Mouse (Mus musculus) heart, adult 2 months (tissue): Measurements from ENCODE around the gene Adh1. TPM values are rescaled to one million over a fixed set of nuclear protein-coding genes. Genes with fewer than 3 reads are reported as not detected.

Experiments
- DNase-seq, 2 experiments: peaks; one replicate each; pipeline ENCODE4 v3.0.0; 2021
- H3K27ac ChIP-seq: fragments of 200-600 bp; 2 replicates; pipeline ENCODE4 v1.8.1; 2022
- H3K27me3 ChIP-seq: fragments of 200-500 bp; 2 replicates; pipeline ENCODE4 v1.6.1; 2012; ENCODE audit warnings: mild to moderate bottlenecking, low read length, inconsistent platforms, mixed read lengths; ENCODE audit not compliant: control insufficient read depth, insufficient read depth
- H3K36me3 ChIP-seq: fragments of 200-500 bp; 2 replicates; pipeline ENCODE4 v1.6.1; 2012; ENCODE audit warnings: low read length, inconsistent platforms; ENCODE audit not compliant: control insufficient read depth, insufficient read depth
- H3K4me1 ChIP-seq: fragments of 200-500 bp; 2 replicates; pipeline ENCODE4 v1.6.1; 2011; ENCODE audit warnings: low read length; ENCODE audit not compliant: control insufficient read depth, insufficient read depth
- H3K4me3 ChIP-seq: fragments of 200-600 bp; 2 replicates; pipeline ENCODE4 v1.8.1; 2022
- H3K79me2 ChIP-seq: fragments of 200-500 bp; replicated peaks from 2 replicates; pipeline ENCODE4 v1.6.1; 2012; ENCODE audit warnings: mild to moderate bottlenecking, inconsistent platforms, low read length, moderate library complexity, mixed read lengths; ENCODE audit not compliant: control insufficient read depth, insufficient read depth
- H3K9ac ChIP-seq: fragments of 200-500 bp; 2 replicates; pipeline ENCODE4 v1.6.1; 2012; ENCODE audit warnings: low read depth, mild to moderate bottlenecking, control low read depth, inconsistent platforms, low read length, mixed read lengths
- CTCF ChIP-seq: fragments of 200-600 bp; IDR thresholded peaks from 2 replicates; pipeline ENCODE4 v1.8.1; 2022; ENCODE audit warnings: antibody characterized with exemption, mild to moderate bottlenecking, moderate library complexity
- EP300 ChIP-seq: fragments of 200-500 bp; IDR thresholded peaks from 2 replicates; pipeline ENCODE4 v1.6.1; 2011; ENCODE audit warnings: low read depth, low read length, control low read depth; ENCODE audit not compliant: insufficient read depth
- POLR2A ChIP-seq: fragments of 200-500 bp; IDR thresholded peaks from 2 replicates; pipeline ENCODE4 v1.6.1; 2011; ENCODE audit warnings: mild to moderate bottlenecking, low read depth, low read length, control low read depth; ENCODE audit not compliant: insufficient read depth
- WGBS: fragments of 180-500 bp; shearing (Covaris S2); methylation state at CpG from one replicate; pipeline ENCODE4 v1.1.7; 2018; 5-methylcytosine and 5-hydroxymethylcytosine counted together
- intact Hi-C: fragments of 180-260 bp; cut with DNase I; formaldehyde crosslinking; loops from one replicate; pipeline ENCODE4 v1.15.1; 2025
- polyA plus RNA-seq: library from polyadenylated mRNA; depleted of rRNA; stranded (reverse); fragments of >200 nt; gene quantifications from 2 replicates; pipeline ENCODE4 v1.2.3, GENCODE M21; 2012
- total RNA-seq, 2 experiments: library from RNA; stranded (reverse); gene quantifications; 2 replicates each; pipeline ENCODE4 v1.2.3; 2021

Adh1 gene
- total and polyA plus RNA-seq, 3 experiments = 27.5 to 34.3 (median 29.7) TPM

DNA sequence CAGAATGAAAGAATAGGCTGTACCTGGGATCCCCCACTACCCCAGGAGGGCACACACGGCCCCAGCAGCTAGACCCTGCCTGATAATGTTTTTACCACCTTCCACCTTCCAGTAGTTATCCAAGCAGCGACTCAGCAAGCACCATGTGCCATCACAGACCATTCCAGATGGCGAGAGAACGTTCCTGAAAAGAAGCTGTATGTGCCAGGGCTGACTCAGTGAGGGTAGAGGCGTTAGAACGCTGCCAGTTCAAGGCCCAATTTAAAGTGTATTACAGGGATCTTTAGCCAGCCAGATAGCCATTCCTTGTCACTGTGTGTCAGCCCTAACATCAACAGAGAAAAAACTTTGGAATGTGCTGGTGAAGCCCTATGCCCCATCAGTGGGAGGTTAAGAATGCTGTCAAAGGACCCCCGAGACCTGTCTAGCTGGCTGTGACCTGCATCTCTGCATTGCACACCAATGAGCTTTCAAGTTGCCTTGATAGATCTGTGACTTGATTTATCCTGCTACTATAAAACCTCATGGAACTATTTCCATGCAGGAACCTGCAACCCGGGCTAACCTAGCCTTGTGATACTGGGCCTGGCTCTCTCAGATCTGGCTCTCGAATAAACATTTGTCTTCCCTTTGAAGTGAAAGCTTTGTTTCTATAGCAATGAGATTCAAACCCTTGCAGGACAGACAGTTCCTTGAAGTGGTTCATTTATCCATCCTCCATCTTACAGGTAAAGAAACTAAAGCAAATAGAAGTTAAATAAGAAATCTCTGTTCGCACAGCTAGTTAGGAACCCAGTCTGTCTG is 44.9 kb downstream of the Adh1 start:
- no peak overlapping the region for H3K9ac ChIP-seq
- H3K4me3 ChIP-seq = no peak overlapping the region
- DNase-seq = no peak
- no peak for TF ChIP-seq EP300
- intact Hi-C loops = loop anchor here (2.0 kb wide), 1 partner anchor 65 kb away; no protein-coding TSS in a partner anchor
- H3K27me3 ChIP-seq = no peaks in the 10 kb centered on the region
- WGBS = 77% methylated on average over 10 of the region's 10 CpGs
- peaks cover 10% of the 10 kb centered on the region for H3K4me1 ChIP-seq
- no peak overlapping the region for H3K27ac ChIP-seq
- no peaks in the 10 kb centered on the region for H3K79me2 ChIP-seq
- H3K36me3 ChIP-seq = no peaks in the 10 kb centered on the region

DNA sequence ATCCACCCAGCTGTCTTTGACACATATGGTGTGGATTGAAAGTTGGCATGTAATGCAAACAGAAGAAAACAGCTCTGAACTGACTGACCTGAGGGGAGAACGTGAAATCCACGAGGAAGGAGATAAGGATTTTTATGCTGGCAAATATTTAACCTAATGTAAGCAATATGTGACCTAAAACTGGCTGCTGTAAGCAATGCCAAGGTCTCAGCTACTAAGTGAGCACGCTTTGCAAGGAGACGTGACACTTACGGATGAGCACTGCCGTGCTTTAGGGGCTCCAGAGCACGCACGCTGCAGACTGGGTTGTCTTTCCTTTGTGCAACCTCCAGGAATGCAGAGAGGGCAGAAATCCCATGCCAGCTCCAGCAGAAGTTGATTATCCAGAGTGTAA is 45.5 kb downstream of the Adh1 start:
- H3K27me3 ChIP-seq = no peaks in the 10 kb centered on the region
- no peaks in the 10 kb centered on the region for H3K36me3 ChIP-seq
- no peak overlapping the region for H3K9ac ChIP-seq
- 58% methylated on average over 8 of the region's 8 CpGs for WGBS
- no peak overlapping the region for H3K27ac ChIP-seq
- TF ChIP-seq EP300 = no peak
- intact Hi-C loops = no loop called here
- H3K79me2 ChIP-seq = no peaks in the 10 kb centered on the region
- DNase-seq = no peak
- H3K4me1 ChIP-seq = peaks cover 10% of the 10 kb centered on the region
- no peak overlapping the region for H3K4me3 ChIP-seq

DNA sequence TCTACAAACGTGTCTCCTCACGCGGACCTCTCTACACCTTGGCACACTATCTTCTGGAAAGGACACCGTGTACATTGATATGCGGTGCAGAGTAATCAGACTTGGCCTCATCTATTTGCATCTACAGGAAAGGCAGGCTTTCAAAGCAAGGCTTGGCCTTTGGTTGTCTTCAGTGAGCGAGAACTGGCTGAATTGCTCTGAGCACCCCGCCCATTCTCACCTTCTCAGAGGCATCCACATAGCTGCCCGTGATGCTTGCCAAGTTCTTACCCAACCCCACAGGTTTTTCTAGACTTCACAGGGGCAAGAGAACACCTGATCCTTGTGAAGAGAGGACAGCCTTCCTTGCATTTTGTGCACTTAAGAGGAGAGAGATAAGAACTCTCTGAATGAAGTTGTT is 49.1 kb downstream of the Adh1 start:
- Histone ChIP-seq H3K4me3 (no peak overlapping the region), H3K9ac (no peak overlapping the region), H3K27ac (no peak overlapping the region), H3K79me2 (no peaks in the 10 kb centered on the region), H3K36me3 (no peaks in the 10 kb centered on the region), H3K27me3 (no peaks in the 10 kb centered on the region), H3K4me1 (peaks cover under 1% of the 10 kb centered on the region; the same call in 1 of the 2 replicates)
- no peak for DNase-seq
- TF ChIP-seq CTCF (no peak), EP300 (no peak), POLR2A (no peak)
- WGBS = 89% methylated on average over 8 of the region's 8 CpGs
- intact Hi-C loops = no loop called here

DNA sequence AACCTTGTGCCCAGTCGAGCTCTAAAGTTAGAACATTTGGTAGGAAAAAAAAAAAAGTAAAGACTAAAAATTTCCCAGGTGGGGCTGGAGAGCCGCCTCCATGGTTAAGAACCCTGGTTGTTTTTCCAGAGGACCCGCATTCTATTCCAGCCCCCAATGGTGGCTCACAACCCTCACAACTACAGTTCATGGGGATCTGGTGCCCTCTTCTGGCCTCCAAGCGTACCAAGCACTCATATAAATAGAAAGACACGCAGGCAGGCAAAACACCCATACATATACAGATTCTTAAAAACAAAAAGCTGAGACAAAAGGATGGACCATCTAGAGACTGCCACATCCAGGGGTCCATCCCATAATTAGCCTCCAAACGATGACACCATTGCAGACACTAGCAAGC is 50.2 kb downstream of the Adh1 start:
- Histone ChIP-seq H3K27me3 (no peaks in the 10 kb centered on the region), H3K9ac (no peak overlapping the region), H3K36me3 (no peaks in the 10 kb centered on the region), H3K27ac (no peak overlapping the region), H3K4me1 (no peaks in the 10 kb centered on the region), H3K79me2 (no peaks in the 10 kb centered on the region), H3K4me3 (no peak overlapping the region)
- no peak for TF ChIP-seq EP300
- no peak for TF ChIP-seq POLR2A
- peak; percentile 48 for TF ChIP-seq CTCF
- DNase-seq = no peak
- 85% methylated on average over 6 of the region's 6 CpGs for WGBS
- intact Hi-C loops = no loop called here

DNA sequence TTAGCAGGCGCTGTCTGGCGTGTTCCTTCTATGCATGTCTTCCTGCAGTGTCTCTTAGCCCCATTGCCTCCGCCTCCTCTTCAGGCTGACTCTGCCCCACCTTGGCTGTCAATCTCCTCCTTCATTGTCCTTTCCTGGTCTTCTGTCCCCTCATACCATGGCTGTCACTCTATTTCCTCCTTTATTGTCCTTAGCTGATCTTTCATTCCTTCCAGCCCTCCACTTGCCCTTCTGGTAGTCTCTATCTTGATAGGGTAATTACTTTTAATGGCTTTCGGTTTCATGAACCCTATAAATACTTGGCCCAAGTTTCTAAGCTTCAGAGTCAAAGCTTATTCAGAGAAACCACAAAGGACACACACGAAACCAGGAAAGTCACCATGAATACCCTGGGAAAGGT is 52.2 kb downstream of the Adh1 start, which contains the start of gene Adh6a:
Gene Adh6a, plus strand, starts transcription at position 322 of the 400 bp plus-strand sequence.
- H3K4me1 ChIP-seq = no peaks in the 10 kb centered on the region
- 84% methylated on average over 5 of the region's 5 CpGs for whole genome bisulfite sequencing
- DNase-seq = no peak
- H3K36me3 ChIP-seq = no peaks in the 10 kb centered on the region
- no peak within 1 kb of the TSS for H3K9ac ChIP-seq
- H3K79me2 ChIP-seq = no peaks in the 10 kb centered on the region
- TF ChIP-seq CTCF (no peak), POLR2A (no peak), EP300 (no peak)
- intact Hi-C loops = no loop called here
- no peaks in the 10 kb centered on the region for H3K27me3 ChIP-seq
- no peak within 1 kb of the TSS for H3K27ac ChIP-seq
- no peak within 1 kb of the TSS for H3K4me3 ChIP-seq

DNA sequence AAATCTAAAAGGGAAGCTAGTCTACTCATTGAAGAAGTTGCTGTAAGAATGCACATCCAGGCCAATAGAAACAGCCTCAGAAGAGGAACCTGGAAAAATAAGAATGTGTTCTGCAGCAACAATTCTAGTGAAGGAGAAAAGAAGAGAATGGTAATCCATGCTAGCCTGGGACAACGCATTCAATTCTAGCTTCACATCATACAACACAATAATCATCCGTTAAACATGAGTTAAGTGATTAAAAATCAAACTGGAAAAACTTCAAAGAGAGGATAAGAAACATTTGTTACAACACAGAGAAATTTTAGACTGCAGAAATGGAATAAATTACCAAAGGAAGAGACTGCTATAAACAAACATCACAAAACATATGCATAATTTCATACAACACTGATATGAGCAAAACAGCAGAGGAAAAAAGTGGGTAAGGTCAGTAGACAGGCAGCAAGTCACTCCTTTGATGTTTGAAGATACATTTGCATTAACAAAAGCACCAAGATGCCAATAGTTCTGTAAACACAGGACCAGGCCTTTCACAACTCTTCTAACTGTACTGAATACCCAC is 56.2 kb downstream of the Adh1 start:
- no peaks in the 10 kb centered on the region for H3K36me3 ChIP-seq
- 85% methylated on average over 2 of the region's 2 CpGs for WGBS
- H3K27me3 ChIP-seq = no peaks in the 10 kb centered on the region
- no peak for TF ChIP-seq EP300
- TF ChIP-seq CTCF = no peak
- no peak for TF ChIP-seq POLR2A
- no peak overlapping the region for H3K9ac ChIP-seq
- H3K4me3 ChIP-seq = no peak overlapping the region
- no peak for DNase-seq
- no peak overlapping the region for H3K27ac ChIP-seq
- H3K4me1 ChIP-seq = no peaks in the 10 kb centered on the region
- intact Hi-C loops = no loop called here
- H3K79me2 ChIP-seq = no peaks in the 10 kb centered on the region
